ENCODE assay signal across 17 mouse cellular contexts in genomic region chr2:158833221-158833620, GRCm38 (mm10). TPM values are rescaled to one million over a fixed set of nuclear protein-coding genes. Genes with fewer than 3 reads are reported as not detected.
DNase-seq lines count a peak whose midpoint lies in the region; ATAC-seq lines count a peak whose summit lies in the region.
"Had no signal": no experiment of that assay in that cellular context is flagged by ENCODE, and none has a peak within 500 bp of the region (broad histone marks: within the 10 kb centered on the region; RNA-seq: fewer than 3 reads in every experiment).

No protein-coding gene starts in this region.

- H3K27me3 ChIP-seq in heart, embryonic 12.5 days (replicated peaks), result no peaks in the 10 kb centered on the region
- no peaks in the 10 kb centered on the region for H3K27me3 ChIP-seq in midbrain, embryonic 15.5 days (replicated peaks)
- H3K27me3 ChIP-seq: embryonic facial prominence, embryonic 13.5 days; neural tube, embryonic 12.5 days had no signal

- H3K4me1 ChIP-seq in heart, embryonic 12.5 days (replicated peaks), result peaks cover 11% of the 10 kb centered on the region
- H3K4me1 ChIP-seq in midbrain, embryonic 15.5 days, result peaks cover 6% of the 10 kb centered on the region
- H3K4me1 ChIP-seq: neural tube, embryonic 12.5 days had no signal

- no peak overlapping the region for H3K27ac ChIP-seq in heart, embryonic 12.5 days (ENCODE audit: poor library complexity, severe bottlenecking)
- H3K27ac ChIP-seq in midbrain, embryonic 15.5 days, result peak overlapping the region; percentile 51; the same call in 1 of the 2 replicates
- H3K27ac ChIP-seq: liver, embryonic 14.5 days; neural tube, embryonic 12.5 days had no signal

- intact Hi-C loops in heart, postnatal 10 days (cut with DNase I), result no loop called here

- peak; percentile 31 to 39 for DNase-seq in heart, postnatal 10 days
- peak; percentile 59 for DNase-seq in ZHBTc4 (ENCODE audit: low read depth, low spot score)
- DNase-seq in brain, adult 2 months (ENCODE audit: low read depth, low spot score), result peak; percentile 24
- DNase-seq in thymus, adult 18-20 months, result no peak
- DNase-seq in natural killer cell, adult 2 months (ENCODE audit: low spot score in 2 of 2), result no peak
- DNase-seq: cerebellum, adult 11 months; cerebellum, postnatal 36 days; kidney, adult 9 months; thymus, postnatal 36 days had no signal

- WGBS in heart, embryonic 12.5 days, result 54% methylated on average over 5 of the region's 5 CpGs
- 59% methylated on average over 5 of the region's 5 CpGs for WGBS in midbrain, embryonic 15.5 days

- H3K9ac ChIP-seq in heart, embryonic 12.5 days, result no peak overlapping the region
- no peak overlapping the region for H3K9ac ChIP-seq in midbrain, embryonic 15.5 days
- H3K9ac ChIP-seq: embryonic facial prominence, embryonic 13.5 days; liver, embryonic 14.5 days; neural tube, embryonic 12.5 days had no signal

- ATAC-seq in heart, embryonic 12.5 days (ENCODE audit: insufficient number of reproducible peaks, low FRiP score), result no peak
- ATAC-seq in midbrain, embryonic 15.5 days (replicated peaks), result 0 out of 2 replicates have a peak, but pooled peaks have one; percentile 52
- ATAC-seq: activated CD4-positive, CD25-positive, alpha-beta regulatory T cell, adult 4 months; CD4-positive, CD25-positive, alpha-beta regulatory T cell, adult 4 months; lung, postnatal 0 days had no signal

- peaks cover 96% of the 10 kb centered on the region for H3K36me3 ChIP-seq in heart, embryonic 12.5 days
- H3K36me3 ChIP-seq in midbrain, embryonic 15.5 days (replicated peaks), result 0 out of 2 replicates have a peak, but pooled peaks cover 3% of the 10 kb centered on the region

- H3K4me2 ChIP-seq in heart, embryonic 12.5 days, result no peak overlapping the region
- no peak overlapping the region for H3K4me2 ChIP-seq in midbrain, embryonic 15.5 days
- H3K4me2 ChIP-seq: embryonic facial prominence, embryonic 13.5 days; neural tube, embryonic 12.5 days had no signal

- H3K4me3 ChIP-seq in heart, embryonic 12.5 days, result no peak overlapping the region
- no peak overlapping the region for H3K4me3 ChIP-seq in midbrain, embryonic 15.5 days
- H3K4me3 ChIP-seq: embryonic facial prominence, embryonic 13.5 days; neural tube, embryonic 12.5 days had no signal

- no peaks in the 10 kb centered on the region for H3K9me3 ChIP-seq in heart, embryonic 12.5 days (replicated peaks)
- H3K9me3 ChIP-seq in midbrain, embryonic 15.5 days, result no peaks in the 10 kb centered on the region
- H3K9me3 ChIP-seq: embryonic facial prominence, embryonic 13.5 days; neural tube, embryonic 12.5 days had no signal

RNA-seq across cellular contexts. Expression of gene Dhx35, which starts 38.6 kb away (rescaled TPM):
- 10 to 100 TPM; 24.9 to 30.2 TPM for total RNA-seq in heart, postnatal 10 days (2021)
- 14.1 and 14.9 TPM in 2 replicates for polyA plus RNA-seq in heart, embryonic 12.5 days (2016; fragmentation: Nextera tagmentation; extraction: Ambion mirVana)
- polyA plus RNA-seq in midbrain, embryonic 15.5 days (2015; fragmentation: Nextera tagmentation; extraction: Ambion mirVana), result 14.3 and 14.6 TPM in 2 replicates

Comparison
In these comparisons a context has a peak if more than half of its experiments do, and no peak if none do; other contexts are left out.
1. DNase-seq: peak in heart, postnatal 10 days (2 of 2), ZHBTc4 (single experiment) and brain, adult 2 months (single experiment); none in thymus, adult 18-20 months (0 of 2) and natural killer cell, adult 2 months (0 of 2).